Mouse (Mus musculus) CH12.LX (cell line): ENCODE results near the gene Hdgfl1. TPM values are rescaled to one million over a fixed set of nuclear protein-coding genes. Genes with fewer than 3 reads are reported as not detected.

ENCODE experiments used
- DNase-seq: peaks from one replicate; pipeline ENCODE4 v3.0.0-alpha.2; 2013; ENCODE audit errors: extremely low read depth
- H3K27ac ChIP-seq: 2 replicates; pipeline ENCODE4 v1.5.1; 2012; ENCODE audit warnings: low read depth, mild to moderate bottlenecking, control low read depth, moderate library complexity; ENCODE audit not compliant: insufficient read depth
- H3K27me3 ChIP-seq: replicated peaks from 2 replicates; pipeline ENCODE3; 2012; ENCODE audit warnings: inconsistent platforms
- H3K36me3 ChIP-seq, 2 experiments: replicated peaks in 1 of 2; 2 replicates each; pipeline versions ENCODE3 to v1.6.1; 2012; ENCODE audit warnings: inconsistent platforms in 1 of 2, low read length in 1 of 2, mild to moderate bottlenecking in 1 of 2, mixed read lengths in 1 of 2, moderate library complexity in 1 of 2; ENCODE audit not compliant: control insufficient read depth in 1 of 2, insufficient read depth in 1 of 2
- H3K4me1 ChIP-seq, 2 experiments: 2 replicates each; pipeline ENCODE4 v1.6.1; 2012; ENCODE audit warnings: inconsistent platforms in 1 of 2, moderate library complexity in 1 of 2; ENCODE audit not compliant: insufficient read depth in 2 of 2, control insufficient read depth in 1 of 2
- H3K4me2 ChIP-seq: 2 replicates; pipeline ENCODE4 v1.6.1; 2012; ENCODE audit warnings: low read depth, mild to moderate bottlenecking, control low read depth; ENCODE audit not compliant: poor library complexity, insufficient read depth, severe bottlenecking
- H3K4me3 ChIP-seq, 3 experiments: fragments of 150-350 bp in 1 of 3; sonication (generic) in 1 of 3; replicated peaks in 1 of 3; 2 replicates each; pipeline versions ENCODE3 to v1.5.1; 2011 to 2012; ENCODE audit warnings: low read depth in 2 of 3, low read length in 2 of 3, mild to moderate bottlenecking in 2 of 3, moderate library complexity in 2 of 3, control low read depth in 1 of 3, improper control_type of control experiment in 1 of 3, inconsistent platforms in 1 of 3, mixed read lengths in 1 of 3; ENCODE audit not compliant: poor library complexity in 1 of 3
- H3K79me2 ChIP-seq: replicated peaks from 2 replicates; pipeline ENCODE4 v1.6.1; 2012; ENCODE audit warnings: mild to moderate bottlenecking, moderate library complexity; ENCODE audit not compliant: control insufficient read depth, poor library complexity, insufficient read depth, severe bottlenecking; ENCODE audit errors: extremely low read depth
- H3K9ac ChIP-seq: 2 replicates; pipeline ENCODE4 v1.6.1; 2012; ENCODE audit warnings: low read depth, mild to moderate bottlenecking, control low read depth, moderate library complexity; ENCODE audit not compliant: insufficient read depth
- H3K9me3 ChIP-seq: replicated peaks from 2 replicates; pipeline ENCODE3; 2012; ENCODE audit warnings: low read length, inconsistent platforms, mixed read lengths
- BHLHE40 ChIP-seq: IDR thresholded peaks from 2 replicates; pipeline ENCODE4 v1.6.1; 2011; ENCODE audit warnings: mild to moderate bottlenecking, low read depth, low read length, improper control_type of control experiment
- CHD2 ChIP-seq: IDR thresholded peaks from 2 replicates; pipeline ENCODE4 v1.6.1; 2011; ENCODE audit warnings: low read length, improper control_type of control experiment
- E2F4 ChIP-seq: IDR thresholded peaks from 2 replicates; pipeline ENCODE4 v1.6.1; 2011; ENCODE audit warnings: low read depth, low read length, improper control_type of control experiment; ENCODE audit not compliant: insufficient replicate concordance
- HCFC1 ChIP-seq: IDR thresholded peaks from 2 replicates; pipeline ENCODE4 v1.6.1; 2012; ENCODE audit warnings: low read depth, mild to moderate bottlenecking, inconsistent platforms, low read length, improper control_type of control experiment
- IRF4 ChIP-seq: IDR thresholded peaks from 2 replicates; pipeline ENCODE4 v1.6.1; 2014; ENCODE audit warnings: low read depth, mild to moderate bottlenecking, inconsistent platforms, low read length, improper control_type of control experiment
- JUN ChIP-seq: IDR thresholded peaks from 2 replicates; pipeline ENCODE4 v1.6.1; 2011; ENCODE audit warnings: low read depth, mild to moderate bottlenecking, low read length, improper control_type of control experiment, moderate library complexity; ENCODE audit not compliant: insufficient read depth
- JUND ChIP-seq: conservative IDR thresholded peaks from 2 replicates; pipeline ENCODE4 v1.6.1; 2011; ENCODE audit warnings: low read depth, low read length, improper control_type of control experiment
- KAT2A ChIP-seq: IDR thresholded peaks from 2 replicates; pipeline ENCODE4 v1.6.1; 2012; ENCODE audit warnings: low read length, improper control_type of control experiment, inconsistent platforms; ENCODE audit not compliant: insufficient replicate concordance
- NELFE ChIP-seq: IDR thresholded peaks from 2 replicates; pipeline ENCODE4 v1.6.1; 2011; ENCODE audit warnings: low read depth, low read length, improper control_type of control experiment
- RAD21 ChIP-seq: IDR thresholded peaks from 2 replicates; pipeline ENCODE4 v1.6.1; 2011; ENCODE audit warnings: low read depth, mild to moderate bottlenecking, low read length, improper control_type of control experiment, moderate library complexity
- RCOR1 ChIP-seq: conservative IDR thresholded peaks from 2 replicates; pipeline ENCODE4 v1.6.1; 2012; ENCODE audit warnings: low read depth, mild to moderate bottlenecking, inconsistent platforms, low read length, improper control_type of control experiment
- SIN3A ChIP-seq: IDR thresholded peaks from 2 replicates; pipeline ENCODE4 v1.6.1; 2012; ENCODE audit warnings: low read length, improper control_type of control experiment, inconsistent platforms
- TCF12 ChIP-seq: IDR thresholded peaks from 2 replicates; pipeline ENCODE4 v1.6.1; 2014; ENCODE audit warnings: low read depth, mild to moderate bottlenecking, inconsistent platforms, low read length, improper control_type of control experiment
- UBTF ChIP-seq: IDR thresholded peaks from 2 replicates; pipeline ENCODE4 v1.6.1; 2012; ENCODE audit warnings: low read depth, mild to moderate bottlenecking, inconsistent platforms, low read length, improper control_type of control experiment, moderate library complexity
- USF1 ChIP-seq: IDR thresholded peaks from 2 replicates; pipeline ENCODE4 v1.6.1; 2014; ENCODE audit warnings: low read depth, mild to moderate bottlenecking, inconsistent platforms, low read length, improper control_type of control experiment
- USF2 ChIP-seq: conservative IDR thresholded peaks from 2 replicates; pipeline ENCODE4 v1.6.1; 2011; ENCODE audit warnings: low read depth, low read length, improper control_type of control experiment
- ZC3H11A ChIP-seq: IDR thresholded peaks from 2 replicates; pipeline ENCODE4 v1.6.1; 2012; ENCODE audit warnings: low read depth, mild to moderate bottlenecking, inconsistent platforms, low read length, improper control_type of control experiment
- dilution Hi-C: fragments of 300-500 bp; cut with MboI; formaldehyde crosslinking; loops from 2 replicates; pipeline ENCODE4 v1.14.3; 2020; ENCODE audit warnings: low sequenced_read_pairs; ENCODE audit not compliant: extremely low pct_unique_long_range_greater_than_20kb, extremely low pct_ligation_motif_present
- in situ Hi-C: fragments of 300-500 bp; cut with MboI; formaldehyde crosslinking; loops from 3 replicates; pipeline ENCODE4 v1.14.3; 2019; ENCODE audit warnings: low sequenced_read_pairs, low pct_ligation_motif_present, low pct_unique_long_range_greater_than_20kb, mixed read lengths
- polyA plus RNA-seq: library from polyadenylated mRNA; unstranded; fragments of >175 nt; gene quantifications from 2 replicates; pipeline ENCODE4 v1.2.1, GENCODE M21; 2012; ENCODE audit warnings: low read depth; ENCODE audit not compliant: insufficient read length
- total RNA-seq, 2 experiments: library from RNA; depleted of rRNA; stranded (reverse); fragments of 300-350 nt in 1 of 2; fragments of >200 nt in 1 of 2; gene quantifications; 2 replicates each; pipeline ENCODE4 v1.2.3; 2012 to 2014

Hdgfl1 gene
- total and polyA plus RNA-seq, 3 experiments, result not detected

DNA sequence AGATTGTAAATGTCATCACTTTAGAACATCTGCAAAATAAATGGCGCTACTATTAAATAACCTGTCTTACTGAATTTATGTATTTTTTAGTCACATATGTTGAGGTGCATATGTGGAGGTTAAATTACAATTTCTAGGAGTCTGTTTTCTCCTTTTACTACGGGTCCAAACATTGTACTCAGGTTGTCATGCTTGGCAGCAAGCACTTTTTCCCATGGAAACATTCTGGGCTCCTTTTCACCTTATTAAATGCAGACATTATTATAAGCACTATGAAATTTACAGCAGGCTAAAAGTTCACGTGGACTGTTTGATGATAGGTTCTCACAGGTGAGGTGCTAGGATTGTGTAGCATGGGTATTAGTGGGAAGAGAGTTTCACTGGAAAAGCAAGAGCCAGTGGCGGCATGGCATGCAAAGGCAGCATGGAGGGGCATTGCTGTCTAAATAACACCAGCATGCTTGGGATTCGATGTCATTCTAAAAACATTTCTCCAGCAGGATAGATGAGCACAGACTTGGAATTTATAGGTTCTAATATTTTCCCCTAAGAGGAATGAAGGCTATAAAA lies 50.7 kb downstream of the Hdgfl1 start:
- Histone ChIP-seq H3K9me3 (no peaks in the 10 kb centered on the region), H3K79me2 (no peaks in the 10 kb centered on the region), H3K4me1 (peaks cover 0 to 4% of the 10 kb centered on the region in 2 experiments; a peak in 1 of 4 replicates), H3K27me3 (no peaks in the 10 kb centered on the region), H3K9ac (no peak overlapping the region), H3K27ac (no peak overlapping the region), H3K4me3 (no peak overlapping the region), H3K36me3 (no peaks in the 10 kb centered on the region), H3K4me2 (no peak overlapping the region)
- in situ Hi-C loops, result no loop called here
- no peak for DNase-seq
- TF ChIP-seq RCOR1 (no peak), USF1 (no peak), BHLHE40 (no peak), CHD2 (no peak), UBTF (no peak), HCFC1 (no peak), IRF4 (no peak), JUND (no peak), ZC3H11A (no peak), E2F4 (no peak), TCF12 (no peak), SIN3A (no peak), KAT2A (no peak), USF2 (no peak), NELFE (no peak), JUN (no peak), RAD21 (no peak)
- dilution Hi-C loops, result no loop called here
